Mouse (Mus musculus) limb, embryonic 13.5 days (tissue): ENCODE data around the gene Ndufb8. TPM values are rescaled to one million over a fixed set of nuclear protein-coding genes. Genes with fewer than 3 reads are reported as not detected.

Experiments used
- ATAC-seq: fragments of 200-750 bp; cut with Nextera tagmentation; 2 replicates; pipeline ENCODE4 v1.8.0; 2017; ENCODE audit warnings: low read depth, moderate number of reproducible peaks, moderate TSS enrichment; ENCODE audit not compliant: low FRiP score
- H3K27ac ChIP-seq: fragments of 300-500 bp; sonication (generic); 2 replicates; pipeline ENCODE4 v1.5.1; 2015; ENCODE audit warnings: inconsistent platforms, mild to moderate bottlenecking, moderate library complexity
- H3K27me3 ChIP-seq: fragments of 300-500 bp; sonication (generic); 2 replicates; pipeline ENCODE4 v1.6.1; 2015; ENCODE audit warnings: mild to moderate bottlenecking, inconsistent platforms
- H3K36me3 ChIP-seq: fragments of 300-500 bp; sonication (generic); 2 replicates; pipeline ENCODE4 v1.6.1; 2015; ENCODE audit warnings: inconsistent platforms, mild to moderate bottlenecking, moderate library complexity
- H3K4me1 ChIP-seq: fragments of 300-500 bp; sonication (generic); 2 replicates; pipeline ENCODE4 v1.6.1; 2015; ENCODE audit warnings: inconsistent platforms
- H3K4me2 ChIP-seq: fragments of 300-500 bp; sonication (generic); replicated peaks from 2 replicates; pipeline ENCODE4 v1.6.1; 2015; ENCODE audit warnings: inconsistent platforms, mild to moderate bottlenecking, moderate library complexity
- H3K4me3 ChIP-seq: fragments of 300-500 bp; sonication (generic); 2 replicates; pipeline ENCODE4 v1.5.1; 2015; ENCODE audit warnings: moderate library complexity, mild to moderate bottlenecking, inconsistent platforms
- H3K9ac ChIP-seq: fragments of 300-500 bp; sonication (generic); 2 replicates; pipeline ENCODE4 v1.6.1; 2015; ENCODE audit warnings: mild to moderate bottlenecking, inconsistent platforms
- H3K9me3 ChIP-seq: fragments of 300-500 bp; sonication (generic); 2 replicates; pipeline ENCODE4 v1.6.1; 2016; ENCODE audit warnings: inconsistent platforms
- WGBS: fragments of 180-500 bp; shearing (Covaris S2); methylation state at CpG from one replicate; pipeline ENCODE4 v1.1.7; 2015; 5-methylcytosine and 5-hydroxymethylcytosine counted together
- polyA plus RNA-seq: library from polyadenylated mRNA; unstranded; fragments of >200 nt; fragmentation: Nextera tagmentation; extraction: Ambion mirVana; gene quantifications from 2 replicates; pipeline ENCODE4 v1.2.1, GENCODE M21; 2015

Ndufb8 gene
- polyA plus RNA-seq, 1 experiment from 2014 or later, result 497 TPM

DNA sequence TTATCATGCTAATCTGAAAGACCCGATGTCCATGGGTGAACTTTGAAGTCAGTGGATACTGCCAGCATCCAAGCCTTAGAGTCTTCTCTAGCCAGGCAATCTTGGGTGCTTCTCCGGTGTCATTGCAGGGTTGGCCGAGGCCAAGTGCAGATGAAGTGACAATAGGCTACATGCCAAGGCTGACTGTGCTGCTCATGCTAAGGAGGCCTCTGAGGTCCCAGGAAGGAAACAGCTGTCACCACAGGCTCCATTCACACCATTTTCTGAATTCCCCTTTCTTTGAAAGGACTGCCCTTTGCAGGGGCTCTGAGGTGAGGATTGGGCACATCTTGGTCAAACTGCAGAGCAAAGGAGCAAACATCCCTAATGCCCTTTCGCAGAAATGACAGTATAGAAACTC is 52.5 kb downstream of the Ndufb8 start:
- Histone ChIP-seq H3K9me3 (no peaks in the 10 kb centered on the region), H3K36me3 (no peaks in the 10 kb centered on the region), H3K27ac (no peak overlapping the region), H3K4me2 (no peak overlapping the region), H3K4me3 (no peak overlapping the region), H3K9ac (no peak overlapping the region), H3K27me3 (peaks cover 62% of the 10 kb centered on the region), H3K4me1 (no peaks in the 10 kb centered on the region)
- ATAC-seq, result no peak
- 77% methylated on average over 4 of the region's 4 CpGs for WGBS

DNA sequence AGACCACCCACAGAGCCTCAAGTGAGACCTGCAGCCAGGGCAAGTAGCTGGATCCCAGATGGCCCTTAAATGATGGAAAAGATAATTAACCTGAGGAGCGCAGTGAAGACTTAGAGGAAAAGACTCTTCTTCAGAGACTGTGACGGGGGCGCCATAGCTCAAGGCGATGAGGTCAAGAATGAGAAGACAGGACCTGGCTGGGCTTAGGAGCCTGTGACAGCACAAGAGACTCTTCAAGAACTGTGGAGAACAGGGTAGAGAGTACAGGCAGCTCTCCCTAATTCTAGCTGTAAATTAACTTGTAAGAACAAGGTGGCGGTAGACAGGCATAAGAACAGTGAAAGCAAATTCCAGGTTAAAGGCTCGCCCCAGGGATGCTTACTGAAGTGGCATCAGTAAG is 53.3 kb downstream of the Ndufb8 start:
- Histone ChIP-seq H3K4me3 (no peak overlapping the region), H3K27ac (no peak overlapping the region), H3K27me3 (peaks cover 54% of the 10 kb centered on the region), H3K9ac (no peak overlapping the region), H3K4me1 (no peaks in the 10 kb centered on the region), H3K9me3 (no peaks in the 10 kb centered on the region), H3K36me3 (no peaks in the 10 kb centered on the region), H3K4me2 (no peak overlapping the region)
- 48% methylated on average over 6 of the region's 6 CpGs for WGBS
- no peak for ATAC-seq

DNA sequence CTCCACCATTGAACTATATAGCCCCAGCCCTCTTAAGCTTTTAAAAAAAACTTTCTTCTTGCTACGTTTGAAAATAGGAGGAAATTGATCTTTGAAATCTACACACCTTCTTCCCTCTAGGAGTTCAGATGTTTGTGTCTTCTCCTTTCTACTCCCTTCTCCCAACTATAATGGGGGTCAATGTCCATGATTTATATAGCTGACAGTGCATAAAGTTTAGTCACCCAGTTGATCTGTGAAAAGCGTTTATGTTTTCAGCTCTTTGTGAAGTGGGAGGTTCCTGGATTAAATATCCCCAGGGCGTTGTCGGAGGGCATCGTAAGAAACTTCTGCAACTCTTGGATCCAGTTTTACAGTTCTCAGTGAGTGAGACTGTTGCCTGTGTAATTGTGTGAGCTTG is 55.0 kb downstream of the Ndufb8 start:
- Histone ChIP-seq H3K27ac (no peak overlapping the region), H3K36me3 (no peaks in the 10 kb centered on the region), H3K4me2 (no peak overlapping the region), H3K4me3 (no peak overlapping the region), H3K27me3 (peaks cover 49% of the 10 kb centered on the region; the same call in 1 of the 2 replicates), H3K9me3 (no peaks in the 10 kb centered on the region), H3K9ac (no peak overlapping the region), H3K4me1 (no peaks in the 10 kb centered on the region)
- 41% methylated on average over 5 of the region's 5 CpGs for WGBS
- ATAC-seq, result no peak

DNA sequence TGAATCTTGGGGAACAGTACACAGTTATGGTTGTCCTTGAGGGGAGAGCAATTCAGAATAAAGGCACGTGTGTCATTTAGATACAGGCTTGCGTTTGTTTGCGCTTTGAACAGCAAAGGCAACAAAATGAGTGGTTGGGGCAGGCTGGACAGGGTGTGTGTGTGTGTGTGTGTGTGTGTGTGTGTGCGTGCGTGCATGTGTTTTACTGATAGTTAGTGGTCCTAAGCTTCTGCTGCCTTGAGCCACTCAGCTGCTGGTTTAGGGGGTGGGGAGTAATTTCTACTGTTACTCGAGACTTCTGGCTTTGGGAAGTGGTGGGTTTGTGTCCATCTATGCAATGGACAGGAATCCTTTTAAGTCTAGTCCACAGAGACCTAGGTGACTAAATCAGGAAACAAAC is 56.3 kb downstream of the Ndufb8 start:
- H3K4me3 ChIP-seq, result no peak overlapping the region
- H3K9me3 ChIP-seq, result no peaks in the 10 kb centered on the region
- ATAC-seq, result no peak
- no peaks in the 10 kb centered on the region for H3K36me3 ChIP-seq
- H3K9ac ChIP-seq, result no peak overlapping the region
- H3K4me2 ChIP-seq, result no peak overlapping the region
- H3K27me3 ChIP-seq, result peaks cover 46% of the 10 kb centered on the region; the same call in 1 of the 2 replicates
- H3K27ac ChIP-seq, result no peak overlapping the region
- 44% methylated on average over 6 of the region's 6 CpGs for WGBS
- H3K4me1 ChIP-seq, result no peaks in the 10 kb centered on the region

Other genes with a start within 250 kb of the Ndufb8 start
- gene Scd4, start 222.3 kb downstream of the Ndufb8 start, polyA plus RNA-seq, result 0.13 and 0.14 TPM in 2 replicates
- gene Scd1, start 147.6 kb downstream of the Ndufb8 start, polyA plus RNA-seq, result 8.0 and 8.4 TPM in 2 replicates
- gene Wnt8b, start 62.0 kb downstream of the Ndufb8 start, polyA plus RNA-seq, result 0.05 and 0.29 TPM in 2 replicates
- gene Sec31b, start 9.6 kb downstream of the Ndufb8 start, polyA plus RNA-seq, result 0.34 and 0.41 TPM in 2 replicates
- gene Gm20538, start 2.6 kb downstream of the Ndufb8 start, polyA plus RNA-seq, result not detected in 2 replicates
- gene Hif1an, start 7.4 kb upstream of the Ndufb8 start, polyA plus RNA-seq, result 39.6 and 40.1 TPM in 2 replicates
- 0.04 TPM in 1 of 2 replicates, not detected in the other for gene Pax2, start 200.6 kb upstream of the Ndufb8 start, polyA plus RNA-seq